Mouse (Mus musculus) forebrain, postnatal 0 days (tissue): ENCODE results near the gene Rai14. TPM values are rescaled to one million over a fixed set of nuclear protein-coding genes. Genes with fewer than 3 reads are reported as not detected.

Experiments used
- ATAC-seq: fragments of 200-750 bp; cut with Nextera tagmentation; 2 replicates; pipeline ENCODE4 v1.8.0; 2017; ENCODE audit warnings: mild to moderate bottlenecking, moderate library complexity
- DNase-seq: peaks from one replicate; pipeline ENCODE4 v3.0.0-alpha.2; 2015
- H3K27ac ChIP-seq: fragments of 300-500 bp; sonication (generic); 2 replicates; pipeline ENCODE4 v1.5.1; 2014; ENCODE audit warnings: low read depth, mild to moderate bottlenecking, antibody characterized with exemption, low read length, moderate library complexity, mixed read lengths
- H3K27me3 ChIP-seq: fragments of 300-500 bp; sonication (generic); 2 replicates; pipeline ENCODE4 v1.6.1; 2014; ENCODE audit warnings: mild to moderate bottlenecking, low read length, mixed read lengths; ENCODE audit not compliant: insufficient read depth
- H3K36me3 ChIP-seq: fragments of 300-500 bp; sonication (generic); 2 replicates; pipeline ENCODE4 v1.6.1; 2014; ENCODE audit warnings: mild to moderate bottlenecking, moderate library complexity; ENCODE audit not compliant: insufficient read depth
- H3K4me1 ChIP-seq: fragments of 300-500 bp; sonication (generic); 2 replicates; pipeline ENCODE4 v1.6.1; 2014; ENCODE audit warnings: antibody characterized with exemption; ENCODE audit not compliant: insufficient read depth
- H3K4me2 ChIP-seq: fragments of 300-500 bp; sonication (generic); 2 replicates; pipeline ENCODE4 v1.6.1; 2014; ENCODE audit warnings: low read depth, mild to moderate bottlenecking, moderate library complexity
- H3K4me3 ChIP-seq: fragments of 300-500 bp; sonication (generic); 2 replicates; pipeline ENCODE4 v1.5.1; 2014; ENCODE audit warnings: low read depth, low read length, mixed read lengths
- H3K9ac ChIP-seq: fragments of 300-500 bp; sonication (generic); 2 replicates; pipeline ENCODE4 v1.6.1; 2014; ENCODE audit warnings: mild to moderate bottlenecking
- H3K9me3 ChIP-seq: fragments of 300-500 bp; sonication (generic); 2 replicates; pipeline ENCODE4 v1.6.1; 2016; ENCODE audit warnings: low read length
- CTCF ChIP-seq: sonication (generic); IDR thresholded peaks from 2 replicates; pipeline ENCODE4 v1.5.1; 2016; ENCODE audit warnings: antibody characterized with exemption, control low read depth, low read depth
- WGBS: fragments of 180-500 bp; shearing (Covaris S2); extraction: QIAGEN DNeasy Blood & Tissue Kit; methylation state at CpG from one replicate; pipeline ENCODE4 v1.1.7; 2014; 5-methylcytosine and 5-hydroxymethylcytosine counted together
- polyA plus RNA-seq: library from polyadenylated mRNA; unstranded; fragments of >200 nt; fragmentation: Nextera tagmentation; extraction: Ambion mirVana; gene quantifications from 2 replicates; pipeline ENCODE4 v1.2.1, GENCODE M21; 2015
- total RNA-seq: library from RNA; depleted of rRNA; stranded (reverse); fragments of >200 nt; gene quantifications from 2 replicates; pipeline ENCODE4 v1.2.3, GENCODE M21; 2014

Gene Rai14
- total and polyA plus RNA-seq, 2 experiments from 2014 or later = 5.5 to 12.7 TPM

DNA sequence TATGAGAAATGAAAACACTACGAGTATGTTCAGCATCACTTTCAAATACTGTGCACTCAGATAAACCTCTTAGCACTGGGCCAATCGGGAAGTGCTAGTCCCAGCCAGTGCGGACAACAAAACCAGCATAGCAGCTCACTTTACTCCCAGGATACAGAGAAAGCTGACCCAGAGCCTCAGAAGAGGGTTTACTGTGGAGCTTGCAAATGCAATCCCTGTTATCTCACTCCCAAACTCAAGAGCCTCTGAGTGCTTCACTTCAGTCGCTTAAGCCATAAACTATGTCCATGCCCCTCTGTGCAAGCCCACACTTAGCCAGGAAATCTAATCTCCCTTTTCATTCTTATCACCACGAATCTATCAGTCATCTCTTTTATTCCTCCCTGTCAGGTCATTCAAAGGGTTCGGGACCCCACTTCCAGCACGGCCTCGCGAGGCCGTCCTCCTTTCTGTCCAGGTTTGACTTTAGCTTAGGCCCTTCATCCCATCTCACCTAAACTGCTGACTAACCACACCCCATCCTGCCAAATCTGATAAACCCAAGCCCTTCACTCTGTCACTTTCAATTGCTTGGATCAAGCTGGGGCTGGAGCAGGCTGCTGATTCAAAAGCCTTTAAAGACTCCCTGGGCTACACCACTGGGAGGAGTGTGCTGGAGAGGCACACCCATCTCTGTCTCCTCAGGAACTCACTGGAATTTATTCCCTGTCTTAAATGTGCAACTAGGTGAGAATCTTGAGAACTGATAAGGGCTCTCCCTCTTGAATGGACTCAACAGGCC, 46.1 kb downstream of the Rai14 start:
- TF ChIP-seq CTCF = no peak

DNA sequence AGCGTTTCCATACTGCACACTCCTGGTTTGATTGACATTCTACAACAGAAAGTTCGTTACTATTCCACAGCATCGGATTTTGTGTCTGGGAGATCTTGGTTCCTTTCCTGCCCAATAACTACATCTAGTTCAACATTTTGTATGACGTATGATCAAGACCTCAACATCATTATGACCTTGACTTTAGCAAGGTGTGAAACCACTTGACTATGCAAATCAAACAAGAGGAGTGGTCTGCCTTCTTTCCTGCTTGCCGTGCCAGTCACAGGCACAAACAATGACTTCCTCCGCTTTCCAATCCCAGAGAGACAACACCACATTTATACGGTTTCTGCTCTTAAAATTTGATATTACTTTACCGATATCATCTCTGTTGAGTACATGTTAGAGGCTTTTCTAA, 48.6 kb downstream of the Rai14 start:
- Histone ChIP-seq H3K9ac (no peak overlapping the region), H3K36me3 (no peaks in the 10 kb centered on the region), H3K9me3 (no peaks in the 10 kb centered on the region), H3K27me3 (no peaks in the 10 kb centered on the region), H3K27ac (no peak overlapping the region), H3K4me2 (no peak overlapping the region), H3K4me1 (no peaks in the 10 kb centered on the region), H3K4me3 (no peak overlapping the region)
- DNase-seq (no peak), ATAC-seq (no peak)
- 82% methylated on average over 8 of the region's 8 CpGs for WGBS
- no peak for TF ChIP-seq CTCF

More for the DNA sequence above, 46.1 kb downstream of the Rai14 start:
- 63% methylated on average over 10 of the region's 10 CpGs for WGBS
- ATAC-seq (no peak), DNase-seq (no peak)
- H3K27me3 ChIP-seq = no peaks in the 10 kb centered on the region
- H3K9me3 ChIP-seq = no peaks in the 10 kb centered on the region
- no peak overlapping the region for H3K4me2 ChIP-seq
- no peak overlapping the region for H3K9ac ChIP-seq
- H3K4me1 ChIP-seq = no peaks in the 10 kb centered on the region
- H3K36me3 ChIP-seq = no peaks in the 10 kb centered on the region
- no peak overlapping the region for H3K27ac ChIP-seq
- H3K4me3 ChIP-seq = no peak overlapping the region

DNA sequence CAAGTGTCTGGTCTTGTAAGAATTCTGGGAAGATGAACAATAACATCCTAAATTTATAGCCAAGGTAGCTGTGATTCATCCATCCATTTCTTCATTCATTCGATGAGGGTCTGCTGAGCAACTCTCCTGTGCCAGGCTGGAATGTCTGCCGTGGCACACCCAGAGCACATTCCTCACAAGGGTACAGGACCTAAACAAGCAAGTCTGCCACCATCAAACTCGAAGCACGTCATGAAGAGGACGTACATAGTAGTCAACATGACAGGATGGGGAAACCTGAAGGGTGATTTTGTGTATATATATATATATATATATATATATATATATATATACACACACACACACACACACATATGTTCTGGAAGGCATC, 49.9 kb downstream of the Rai14 start:
- no peaks in the 10 kb centered on the region for H3K9me3 ChIP-seq
- DNase-seq = no peak
- H3K27me3 ChIP-seq = no peaks in the 10 kb centered on the region
- H3K27ac ChIP-seq = no peak overlapping the region
- no peak for TF ChIP-seq CTCF
- H3K4me3 ChIP-seq = no peak overlapping the region
- no peak overlapping the region for H3K4me2 ChIP-seq
- H3K9ac ChIP-seq = no peak overlapping the region
- H3K4me1 ChIP-seq = no peaks in the 10 kb centered on the region
- WGBS = 86% methylated on average over 5 of the region's 5 CpGs
- ATAC-seq = no peak
- H3K36me3 ChIP-seq = no peaks in the 10 kb centered on the region

DNA sequence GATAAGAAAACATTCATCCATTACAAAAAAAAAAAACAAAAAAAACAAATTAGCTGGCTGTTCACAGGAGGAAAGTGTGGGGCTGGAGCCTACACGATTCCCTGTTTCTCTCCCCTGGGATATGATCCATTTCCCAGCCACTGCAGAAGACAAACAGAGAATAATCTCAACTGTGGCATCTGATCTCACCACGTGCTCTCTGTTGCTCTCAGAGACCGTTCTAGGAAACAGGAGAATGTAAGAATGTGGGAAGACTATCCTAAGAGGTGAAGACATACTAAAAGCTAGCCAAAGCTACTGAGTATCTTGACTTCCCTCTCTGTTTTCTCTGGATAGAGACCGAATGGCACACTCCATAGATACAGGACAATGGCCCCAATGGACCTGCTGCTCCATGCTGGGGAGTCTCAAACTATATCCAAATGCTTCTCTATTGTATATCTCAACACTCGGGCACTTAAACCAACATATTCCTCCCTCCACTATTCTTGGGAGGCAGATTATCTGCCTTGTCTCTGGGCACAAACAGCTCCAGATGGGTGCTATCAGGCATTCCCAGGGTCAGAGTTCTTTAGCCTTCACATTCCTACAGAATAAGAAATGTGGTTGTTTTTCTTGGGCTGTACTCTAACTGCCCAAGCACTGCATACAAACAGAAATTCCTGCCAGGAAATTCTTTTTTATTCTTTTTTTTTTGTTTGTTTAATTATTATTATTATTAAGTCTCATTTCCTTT, 50.5 kb downstream of the Rai14 start:
- Histone ChIP-seq H3K9me3 (no peaks in the 10 kb centered on the region), H3K27ac (no peak overlapping the region), H3K36me3 (no peaks in the 10 kb centered on the region), H3K4me1 (no peaks in the 10 kb centered on the region), H3K4me2 (no peak overlapping the region), H3K9ac (no peak overlapping the region), H3K27me3 (no peaks in the 10 kb centered on the region), H3K4me3 (no peak overlapping the region)
- 77% methylated on average over 5 of the region's 5 CpGs for WGBS
- ATAC-seq (no peak), DNase-seq (no peak)
- TF ChIP-seq CTCF = no peak

DNA sequence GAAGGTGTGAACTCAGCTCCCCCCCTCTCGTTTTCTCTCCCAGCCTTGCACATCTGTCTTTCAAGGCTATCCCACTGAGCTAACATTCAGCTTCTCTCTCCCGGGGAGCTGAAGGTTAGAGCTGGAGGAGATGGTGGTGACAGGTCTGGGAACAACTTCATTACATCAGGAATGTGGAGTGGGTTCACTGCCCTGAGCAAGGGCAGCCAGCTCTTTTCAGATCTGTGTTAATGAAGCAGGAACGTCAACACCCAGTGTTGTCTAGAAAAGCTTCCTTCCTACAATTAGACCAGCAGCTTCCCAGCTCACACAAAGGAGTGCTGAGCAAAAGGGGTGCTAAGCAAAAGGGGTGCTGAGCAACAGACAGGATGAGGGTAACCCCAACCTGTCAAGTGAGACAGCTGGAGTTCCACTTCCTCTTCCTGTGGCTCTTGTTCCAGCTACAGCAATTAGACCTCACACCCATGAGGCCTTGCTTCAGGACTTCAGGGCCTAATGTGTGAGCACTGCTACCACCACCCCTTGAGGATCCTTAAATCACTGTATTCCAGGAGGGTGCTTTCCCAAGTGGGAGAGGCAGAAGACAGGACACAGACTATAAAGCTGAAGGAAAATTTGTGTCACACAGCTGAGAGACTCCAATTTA, 52.3 kb downstream of the Rai14 start:
- Histone ChIP-seq H3K9me3 (no peaks in the 10 kb centered on the region), H3K4me1 (no peaks in the 10 kb centered on the region), H3K4me2 (no peak overlapping the region), H3K27me3 (no peaks in the 10 kb centered on the region), H3K36me3 (no peaks in the 10 kb centered on the region), H3K9ac (no peak overlapping the region), H3K27ac (no peak overlapping the region), H3K4me3 (no peak overlapping the region)
- ATAC-seq = peak; percentile 20; the same call in 1 of the 2 replicates
- no peak for DNase-seq
- no peak for TF ChIP-seq CTCF
- WGBS = 37% methylated on average over 3 of the region's 3 CpGs

DNA sequence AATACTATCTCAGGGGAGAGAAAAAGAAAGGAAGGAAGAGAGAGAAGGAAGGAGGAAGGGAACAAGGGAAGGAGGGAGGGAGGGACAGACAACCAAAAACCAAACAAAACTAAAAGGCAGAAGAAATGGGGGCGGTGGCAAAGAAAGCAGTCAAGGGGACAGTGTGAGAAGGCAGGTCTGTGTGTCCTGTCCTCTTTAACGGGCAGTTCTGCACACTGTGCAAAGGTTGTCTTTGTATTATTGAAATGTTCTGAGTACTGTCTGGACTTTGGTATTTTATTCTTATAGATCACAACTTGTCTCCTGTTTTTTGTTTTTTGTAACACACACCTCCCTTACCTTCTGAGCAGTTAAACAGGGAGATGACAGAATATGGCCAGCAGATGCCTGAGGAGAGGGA, 55.6 kb downstream of the Rai14 start:
- no peak for DNase-seq
- H3K4me2 ChIP-seq = no peak overlapping the region
- no peak overlapping the region for H3K27ac ChIP-seq
- 0 out of 2 replicates have a peak, but pooled peaks cover 6% of the 10 kb centered on the region for H3K4me1 ChIP-seq
- no peak overlapping the region for H3K9ac ChIP-seq
- no peaks in the 10 kb centered on the region for H3K27me3 ChIP-seq
- H3K36me3 ChIP-seq = no peaks in the 10 kb centered on the region
- WGBS = 86% methylated on average over 2 of the region's 2 CpGs
- no peak for TF ChIP-seq CTCF
- no peaks in the 10 kb centered on the region for H3K9me3 ChIP-seq
- ATAC-seq = no peak
- H3K4me3 ChIP-seq = no peak overlapping the region

DNA sequence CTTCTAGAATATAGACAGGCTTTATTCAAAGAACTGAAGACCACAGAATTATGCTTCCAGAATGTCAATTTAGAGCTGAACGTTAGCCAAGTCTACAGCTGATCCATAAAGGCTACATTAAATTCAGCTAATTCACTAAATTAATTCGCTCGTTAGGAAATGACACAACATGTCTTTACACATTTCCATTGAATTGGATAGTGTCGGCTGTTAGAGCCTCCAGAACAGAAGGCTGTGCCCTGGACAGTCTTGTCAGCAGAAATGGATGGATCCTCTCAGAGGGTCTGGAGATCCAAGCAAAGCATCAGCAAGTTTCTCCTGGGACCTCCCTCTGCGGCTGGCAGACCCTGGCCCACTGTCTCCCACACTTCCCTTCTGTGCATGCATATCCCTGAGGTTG, 58.3 kb downstream of the Rai14 start:
- Histone ChIP-seq H3K4me3 (no peak overlapping the region), H3K9ac (no peak overlapping the region), H3K9me3 (no peaks in the 10 kb centered on the region), H3K36me3 (no peaks in the 10 kb centered on the region), H3K4me1 (0 out of 2 replicates have a peak, but pooled peaks cover 6% of the 10 kb centered on the region), H3K27ac (no peak overlapping the region), H3K4me2 (no peak overlapping the region), H3K27me3 (no peaks in the 10 kb centered on the region)
- WGBS = 28% methylated on average over 5 of the region's 5 CpGs
- TF ChIP-seq CTCF = no peak
- no peak for DNase-seq
- ATAC-seq = peak; percentile 23; the same call in 1 of the 2 replicates
